Mouse (Mus musculus): ENCODE results near the gene Alpl. TPM values are rescaled to one million over a fixed set of nuclear protein-coding genes. Genes with fewer than 3 reads are reported as not detected.
A peak's percentile ranks its signal among the peaks of the same experiment; 100 is the strongest.

Gene Alpl
- total and polyA plus RNA-seq, 3 experiments, result 62.9 to 164 (median 115) TPM

- in situ Hi-C loops (cut with MboI; ENCODE audit: low pct_ligation_motif_present, low pct_unique_long_range_greater_than_20kb, low sequenced_read_pairs), result no loop called here
- H3K27ac ChIP-seq (ENCODE audit: insufficient read depth, low read depth), result peak overlapping the region; percentile 8; the same call in 1 of the 2 replicates
- H3K9ac ChIP-seq (ENCODE audit: insufficient read depth, low read depth), result no peak overlapping the region
- TF ChIP-seq RCOR1 (conservative IDR thresholded peaks at IDR 0.05; ENCODE audit: low read depth, low read length) (no peak), HCFC1 (IDR thresholded peaks at IDR 0.05; ENCODE audit: low read depth, low read length) (no peak), CHD2 (IDR thresholded peaks at IDR 0.05; ENCODE audit: low read length) (no peak), ZNF384 (IDR thresholded peaks at IDR 0.05; ENCODE audit: low read depth, low read length) (no peak)
- DNase-seq (ENCODE audit: extremely low read depth), result no peak
- dilution Hi-C loops (cut with MboI; ENCODE audit: extremely low pct_ligation_motif_present, extremely low pct_unique_long_range_greater_than_20kb, low sequenced_read_pairs), result no loop called here
- H3K27me3 ChIP-seq (replicated peaks), result no peaks in the 10 kb centered on the region
- peaks cover 30% of the 10 kb centered on the region for H3K79me2 ChIP-seq (replicated peaks; ENCODE audit: control insufficient read depth, extremely low read depth, insufficient read depth, poor library complexity, severe bottlenecking)
- H3K4me3 ChIP-seq (replicated peaks in 1 of 3; ENCODE audit: low read depth in 2 of 3, low read length in 2 of 3, poor library complexity in 1 of 3), result no peak overlapping the region
- peaks cover 18 to 59% of the 10 kb centered on the region in 2 experiments for H3K36me3 ChIP-seq (replicated peaks in 1 of 2; ENCODE audit: control insufficient read depth in 1 of 2, insufficient read depth in 1 of 2, low read length in 1 of 2)
- no peaks in the 10 kb centered on the region for H3K9me3 ChIP-seq (replicated peaks; ENCODE audit: low read length)
- no peak overlapping the region for H3K4me2 ChIP-seq (ENCODE audit: insufficient read depth, low read depth, poor library complexity, severe bottlenecking)
- H3K4me1 ChIP-seq (ENCODE audit: control insufficient read depth in 1 of 2, insufficient read depth in 2 of 2), result peaks cover 24 to 91% of the 10 kb centered on the region in 2 experiments
These were observed 11.4 kb downstream of the Alpl start for GRCm38 (mm10) chr4:137784741-137785140.

- Histone ChIP-seq H3K9ac (ENCODE audit: insufficient read depth, low read depth) (peak overlapping the region; percentile 13; the same call in 1 of the 2 replicates), H3K9me3 (replicated peaks; ENCODE audit: low read length) (no peaks in the 10 kb centered on the region), H3K79me2 (replicated peaks; ENCODE audit: control insufficient read depth, extremely low read depth, insufficient read depth, poor library complexity, severe bottlenecking) (peaks cover 28% of the 10 kb centered on the region), H3K27me3 (replicated peaks) (no peaks in the 10 kb centered on the region), H3K4me1 (ENCODE audit: control insufficient read depth in 1 of 2, insufficient read depth in 2 of 2) (peaks cover 20 to 89% of the 10 kb centered on the region in 2 experiments), H3K4me3 (replicated peaks in 1 of 3; ENCODE audit: low read depth in 2 of 3, low read length in 2 of 3, poor library complexity in 1 of 3) (no peak overlapping the region), H3K4me2 (ENCODE audit: insufficient read depth, low read depth, poor library complexity, severe bottlenecking) (peak overlapping the region; percentile 21; the same call in 1 of the 2 replicates), H3K27ac (ENCODE audit: insufficient read depth, low read depth) (no peak overlapping the region), H3K36me3 (replicated peaks in 1 of 2; ENCODE audit: control insufficient read depth in 1 of 2, insufficient read depth in 1 of 2, low read length in 1 of 2) (peaks cover 18 to 68% of the 10 kb centered on the region in 2 experiments)
- in situ Hi-C loops (cut with MboI; ENCODE audit: low pct_ligation_motif_present, low pct_unique_long_range_greater_than_20kb, low sequenced_read_pairs) (no loop called here), dilution Hi-C loops (cut with MboI; ENCODE audit: extremely low pct_ligation_motif_present, extremely low pct_unique_long_range_greater_than_20kb, low sequenced_read_pairs) (no loop called here)
- TF ChIP-seq RAD21 (IDR thresholded peaks at IDR 0.05; ENCODE audit: low read depth, low read length) (no peak), CHD2 (IDR thresholded peaks at IDR 0.05; ENCODE audit: low read length) (peak; percentile 28; the same call in 1 of the 2 replicates)
- DNase-seq (ENCODE audit: extremely low read depth), result peak; percentile 59
These were observed 12.5 kb downstream of the Alpl start for GRCm38 (mm10) chr4:137783541-137784191.

- Histone ChIP-seq H3K4me3 (replicated peaks in 1 of 3; ENCODE audit: low read depth in 2 of 3, low read length in 2 of 3, poor library complexity in 1 of 3) (no peak overlapping the region), H3K36me3 (replicated peaks in 1 of 2; ENCODE audit: control insufficient read depth in 1 of 2, insufficient read depth in 1 of 2, low read length in 1 of 2) (peaks cover 21 to 81% of the 10 kb centered on the region in 2 experiments), H3K27ac (ENCODE audit: insufficient read depth, low read depth) (no peak overlapping the region), H3K4me2 (ENCODE audit: insufficient read depth, low read depth, poor library complexity, severe bottlenecking) (no peak overlapping the region), H3K4me1 (ENCODE audit: control insufficient read depth in 1 of 2, insufficient read depth in 2 of 2) (peaks cover 17 to 91% of the 10 kb centered on the region in 2 experiments), H3K79me2 (replicated peaks; ENCODE audit: control insufficient read depth, extremely low read depth, insufficient read depth, poor library complexity, severe bottlenecking) (peaks cover 29% of the 10 kb centered on the region), H3K9me3 (replicated peaks; ENCODE audit: low read length) (no peaks in the 10 kb centered on the region), H3K27me3 (replicated peaks) (no peaks in the 10 kb centered on the region), H3K9ac (ENCODE audit: insufficient read depth, low read depth) (no peak overlapping the region)
- in situ Hi-C loops (cut with MboI; ENCODE audit: low pct_ligation_motif_present, low pct_unique_long_range_greater_than_20kb, low sequenced_read_pairs) (no loop called here), dilution Hi-C loops (cut with MboI; ENCODE audit: extremely low pct_ligation_motif_present, extremely low pct_unique_long_range_greater_than_20kb, low sequenced_read_pairs) (no loop called here)
- no peak for TF ChIP-seq ZC3H11A (IDR thresholded peaks at IDR 0.05; ENCODE audit: low read depth, low read length)
- TF ChIP-seq MAX (IDR thresholded peaks at IDR 0.05; ENCODE audit: low read length), result no peak
- TF ChIP-seq CHD1 (IDR thresholded peaks at IDR 0.05; ENCODE audit: low read depth, low read length), result no peak
- no peak for TF ChIP-seq EP300 (IDR thresholded peaks at IDR 0.05; ENCODE audit: low read length)
- TF ChIP-seq POLR2AphosphoS2 (IDR thresholded peaks at IDR 0.05; ENCODE audit: low read depth, low read length), result no peak
- TF ChIP-seq BHLHE40 (IDR thresholded peaks at IDR 0.05; ENCODE audit: low read depth, low read length), result no peak
- TF ChIP-seq POLR2A (IDR thresholded peaks at IDR 0.05; ENCODE audit: low read depth, low read length), result no peak
- no peak for TF ChIP-seq KAT2A (IDR thresholded peaks at IDR 0.05; ENCODE audit: insufficient replicate concordance, low read length)
- no peak for TF ChIP-seq SIN3A (IDR thresholded peaks at IDR 0.05; ENCODE audit: low read length)
- no peak for TF ChIP-seq HCFC1 (IDR thresholded peaks at IDR 0.05; ENCODE audit: low read depth, low read length)
- TF ChIP-seq MAZ (IDR thresholded peaks at IDR 0.05; ENCODE audit: low read depth, low read length), result no peak
- no peak for TF ChIP-seq SMC3 (IDR thresholded peaks at IDR 0.05; ENCODE audit: low read depth, low read length)
- DNase-seq (ENCODE audit: extremely low read depth), result no peak
These were observed 14.2 kb downstream of the Alpl start for GRCm38 (mm10) chr4:137781949-137782348.

Data from CH12.LX (cell line).